Mouse (Mus musculus) embryo, embryonic 10.5 days (tissue): ENCODE data around the gene Htra1.

Experiments used
- DNase-seq: peaks from one replicate; pipeline ENCODE4 v3.0.0-alpha.2; 2015; ENCODE audit warnings: low spot score

Gene Htra1

GRCm38 (mm10) chr7:130935793-130936471 is at the start of gene Htra1:
Gene Htra1 (plus strand): TSS chr7:130936111.
- peak; percentile 62 for DNase-seq

GRCm38 (mm10) chr7:130886246-130886645 is 49.7 kb upstream of the Htra1 start:
- DNase-seq = no peak

- no peak for DNase-seq
Measured at GRCm38 (mm10) chr7:130887946-130888345, 48.0 kb upstream of the Htra1 start.

DNA sequence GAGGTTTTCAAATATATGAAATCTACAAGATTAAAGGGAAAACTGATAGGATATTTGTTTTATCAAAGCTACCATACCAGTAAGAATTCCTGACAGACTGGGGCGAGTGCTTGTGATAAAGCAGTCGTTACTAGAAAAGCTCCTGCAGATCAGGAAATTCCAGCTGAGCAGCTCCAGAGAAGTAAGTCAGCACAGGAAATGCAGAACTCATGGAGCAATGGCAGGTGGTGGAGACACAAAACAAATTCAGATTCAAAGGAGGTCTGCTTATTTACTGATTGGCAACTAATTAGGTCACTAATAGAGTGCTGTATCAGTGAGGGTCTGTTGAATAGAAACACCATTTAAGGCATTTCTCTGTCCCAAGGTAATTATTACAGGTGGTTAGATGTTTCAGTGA is 45.0 kb upstream of the Htra1 start:
- DNase-seq = no peak

- DNase-seq = no peak
Measured at GRCm38 (mm10) chr7:130892973-130893372, 42.9 kb upstream of the Htra1 start.

GRCm38 (mm10) chr7:130894931-130895617 is 40.8 kb upstream of the Htra1 start:
- no peak for DNase-seq

- DNase-seq = no peak
Measured at GRCm38 (mm10) chr7:130895618-130895945, 40.3 kb upstream of the Htra1 start.

DNA sequence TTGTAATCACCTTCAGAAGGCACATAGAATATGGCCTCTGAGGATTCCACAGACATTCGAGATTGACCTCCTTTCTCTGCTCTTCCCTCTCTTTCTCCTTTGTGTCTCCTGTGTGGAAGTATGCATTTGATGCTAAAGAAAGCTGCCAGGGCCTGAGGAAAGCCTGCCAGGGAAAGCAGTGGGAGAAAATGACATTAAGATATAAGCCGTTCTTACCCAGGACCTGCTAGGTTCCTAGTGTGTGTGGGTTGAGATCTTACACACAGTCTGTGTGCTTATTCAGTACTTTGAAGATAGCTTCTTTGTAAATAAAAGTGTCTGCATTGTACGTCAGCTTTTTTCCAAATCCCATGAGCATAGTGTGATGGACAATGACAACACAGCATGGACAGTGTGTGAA is 39.8 kb upstream of the Htra1 start:
- DNase-seq = no peak

DNA sequence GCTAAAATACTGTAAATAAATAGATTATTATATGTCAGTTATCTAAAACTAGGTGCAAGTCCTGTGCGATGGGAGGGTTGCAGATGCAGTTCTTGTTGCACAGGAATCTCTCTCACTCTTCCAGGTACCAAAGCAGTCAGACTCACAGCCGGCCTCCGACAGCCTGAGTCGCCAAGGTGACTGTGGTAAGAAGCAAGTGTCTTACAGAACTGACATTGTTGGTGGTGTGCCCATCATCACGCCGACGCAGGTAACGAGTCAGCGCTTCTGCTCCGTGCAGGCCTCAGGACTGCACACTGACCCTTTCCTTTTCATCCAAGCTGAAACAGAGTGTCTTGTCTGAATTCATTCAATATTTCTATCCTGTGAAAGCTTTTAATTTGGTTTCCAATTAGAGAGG is 38.7 kb upstream of the Htra1 start:
- DNase-seq = no peak

DNA sequence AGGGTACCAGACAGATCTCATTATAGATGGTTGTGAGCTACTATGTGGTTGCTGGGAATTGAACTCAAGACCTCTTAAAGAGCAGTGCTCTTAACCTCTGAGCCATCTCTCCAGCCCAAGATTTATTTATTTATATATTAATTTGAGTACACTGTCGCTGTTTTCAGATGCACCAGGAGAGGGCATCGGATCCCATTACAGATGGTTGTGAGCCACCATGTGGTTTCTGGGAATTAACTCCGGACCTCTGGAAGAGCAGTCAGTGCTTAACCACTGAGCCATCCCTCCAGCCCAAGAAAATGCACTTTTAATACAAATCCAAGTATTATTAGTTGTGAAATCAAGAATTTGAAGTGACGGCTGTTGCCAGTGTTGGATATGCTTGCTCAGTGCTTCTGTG is 37.5 kb upstream of the Htra1 start:
- peak; percentile 36 for DNase-seq

- DNase-seq = no peak
Measured at GRCm38 (mm10) chr7:130900233-130900848, 35.6 kb upstream of the Htra1 start.

DNA sequence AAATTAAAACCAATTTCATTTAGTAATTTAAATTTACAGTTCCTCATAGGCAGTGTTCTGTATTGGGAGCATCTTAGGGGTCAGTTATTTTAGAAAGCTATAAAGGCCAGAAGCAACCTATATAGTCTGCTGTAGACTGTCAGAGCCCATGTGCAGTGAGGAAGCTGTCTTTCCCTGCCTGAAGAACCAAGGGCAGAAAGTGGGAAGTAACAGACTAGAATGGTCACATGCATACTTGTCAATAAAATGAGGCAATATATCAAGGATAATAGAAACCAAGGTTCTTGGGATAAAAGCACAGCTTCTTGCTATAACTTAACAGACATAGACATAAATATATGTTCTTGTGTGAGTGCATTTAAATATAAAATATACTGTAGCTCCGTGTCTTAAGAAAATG is 33.0 kb upstream of the Htra1 start:
- no peak for DNase-seq

GRCm38 (mm10) chr7:130903505-130904074 is 32.3 kb upstream of the Htra1 start:
- no peak for DNase-seq

DNA sequence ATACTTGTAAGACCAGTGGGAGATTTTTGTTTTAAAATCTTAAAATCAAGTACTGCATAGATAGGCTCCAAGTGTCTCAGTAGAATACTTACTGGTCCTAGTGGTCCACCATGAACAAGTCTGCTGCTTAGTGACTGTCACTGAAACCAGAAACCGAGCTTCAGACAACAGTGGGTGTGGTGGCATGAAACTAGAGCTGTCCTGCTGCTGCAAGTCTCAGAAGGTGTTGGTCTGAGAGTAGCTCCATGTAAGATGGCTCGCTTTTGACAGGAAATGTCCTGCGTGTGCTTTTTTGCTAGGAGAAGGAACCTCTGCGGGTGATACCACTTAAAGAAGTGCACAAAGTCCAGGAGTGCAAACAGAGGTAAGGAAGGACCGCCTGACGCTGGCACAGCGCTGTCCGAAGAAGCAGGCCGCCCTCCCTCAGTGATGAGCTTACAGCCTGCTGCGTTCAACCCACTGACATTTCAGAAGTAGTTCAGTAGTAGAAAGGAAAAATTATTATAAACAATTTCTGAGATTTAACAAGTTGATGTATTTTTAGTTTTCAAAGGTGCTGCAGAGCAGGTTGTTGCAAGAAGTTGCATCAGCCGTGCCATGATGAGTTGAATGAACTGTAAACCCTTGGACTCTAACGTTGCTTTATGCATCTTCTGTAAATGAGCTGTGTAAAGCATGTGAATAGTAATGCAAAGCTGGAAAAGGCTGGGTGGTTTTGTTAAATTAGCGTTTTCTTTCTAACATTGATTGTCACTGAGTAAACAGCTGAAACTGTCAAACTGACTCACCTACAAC is 31.1 kb upstream of the Htra1 start:
- no peak for DNase-seq

- DNase-seq = no peak
Measured at GRCm38 (mm10) chr7:130910841-130911240, 25.1 kb upstream of the Htra1 start.

GRCm38 (mm10) chr7:130914693-130915363 is 21.1 kb upstream of the Htra1 start:
- DNase-seq = peak; percentile 76

GRCm38 (mm10) chr7:130918260-130918659 is 17.7 kb upstream of the Htra1 start:
- DNase-seq = no peak

- no peak for DNase-seq
Measured at GRCm38 (mm10) chr7:130922981-130923731, 12.8 kb upstream of the Htra1 start.

DNA sequence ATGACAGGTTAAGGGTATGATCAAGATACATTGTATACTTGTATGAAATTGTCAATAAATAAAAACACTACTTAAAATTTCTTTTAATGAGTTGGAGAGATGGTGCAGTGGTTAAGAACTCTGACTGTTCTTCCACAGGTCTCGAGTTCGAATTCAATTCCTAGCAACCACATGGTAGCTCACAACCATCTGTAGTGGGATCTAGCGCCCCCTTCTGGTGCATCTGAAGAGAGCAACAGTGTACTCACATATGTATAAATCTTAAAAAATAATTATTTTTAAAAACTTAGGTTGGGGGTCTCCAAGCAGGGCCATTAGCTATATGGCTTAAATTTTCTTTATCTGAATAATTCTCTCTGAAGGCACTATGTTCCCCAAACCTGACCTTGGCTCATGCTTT is 5.5 kb upstream of the Htra1 start:
- no peak for DNase-seq

DNA sequence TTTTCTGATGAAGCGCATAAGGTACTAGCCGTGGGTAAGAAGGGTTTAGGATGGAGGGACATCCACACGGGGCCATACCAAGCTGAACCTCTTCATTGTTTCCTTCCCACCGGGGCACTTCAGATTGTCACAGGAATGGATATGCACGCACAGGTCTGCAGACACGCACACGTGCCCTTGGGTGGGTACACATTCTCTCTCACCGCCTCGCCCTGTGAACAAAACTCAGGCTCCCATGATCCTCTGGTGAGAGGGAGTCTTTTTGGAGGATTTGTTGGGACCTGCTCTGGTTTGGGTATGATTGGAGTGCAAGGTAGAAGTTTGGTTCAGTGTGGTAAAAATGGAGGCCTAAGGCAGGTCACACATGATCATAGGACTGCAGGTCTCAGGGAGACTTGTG is 3.0 kb upstream of the Htra1 start:
- DNase-seq = no peak

DNA sequence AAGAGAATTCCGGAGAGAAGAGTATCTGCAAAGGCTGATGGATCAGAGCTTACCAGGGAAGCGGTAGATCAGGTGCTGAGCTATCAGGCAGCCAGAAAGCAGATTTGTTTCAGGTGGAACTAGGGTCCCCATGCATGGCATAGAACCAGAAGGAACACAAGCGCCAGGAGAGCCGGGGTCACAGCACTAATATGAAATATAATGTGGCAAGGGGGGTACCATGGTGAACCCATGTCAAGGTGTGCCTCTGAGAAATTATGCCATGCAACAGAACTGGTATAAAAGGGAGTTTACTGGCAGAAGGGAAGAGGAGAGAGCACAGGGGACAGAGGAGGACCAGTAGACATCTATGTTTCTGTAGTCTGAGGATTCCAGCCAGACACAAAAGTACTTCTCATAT is 1.3 kb upstream of the Htra1 start:
- DNase-seq = no peak
